Mouse (Mus musculus) heart, adult 2 months (tissue): Measurements from ENCODE around the gene Lrrc63. TPM values are rescaled to one million over a fixed set of nuclear protein-coding genes. Genes with fewer than 3 reads are reported as not detected.

Experiments used
- DNase-seq, 2 experiments: peaks; one replicate each; pipeline ENCODE4 v3.0.0; 2021
- H3K27ac ChIP-seq: fragments of 200-600 bp; 2 replicates; pipeline ENCODE4 v1.8.1; 2022
- H3K27me3 ChIP-seq: fragments of 200-500 bp; 2 replicates; pipeline ENCODE4 v1.6.1; 2012; ENCODE audit warnings: mild to moderate bottlenecking, low read length, inconsistent platforms, mixed read lengths; ENCODE audit not compliant: control insufficient read depth, insufficient read depth
- H3K36me3 ChIP-seq: fragments of 200-500 bp; 2 replicates; pipeline ENCODE4 v1.6.1; 2012; ENCODE audit warnings: low read length, inconsistent platforms; ENCODE audit not compliant: control insufficient read depth, insufficient read depth
- H3K4me1 ChIP-seq: fragments of 200-500 bp; 2 replicates; pipeline ENCODE4 v1.6.1; 2011; ENCODE audit warnings: low read length; ENCODE audit not compliant: control insufficient read depth, insufficient read depth
- H3K4me3 ChIP-seq: fragments of 200-600 bp; 2 replicates; pipeline ENCODE4 v1.8.1; 2022
- H3K79me2 ChIP-seq: fragments of 200-500 bp; replicated peaks from 2 replicates; pipeline ENCODE4 v1.6.1; 2012; ENCODE audit warnings: mild to moderate bottlenecking, inconsistent platforms, low read length, moderate library complexity, mixed read lengths; ENCODE audit not compliant: control insufficient read depth, insufficient read depth
- H3K9ac ChIP-seq: fragments of 200-500 bp; 2 replicates; pipeline ENCODE4 v1.6.1; 2012; ENCODE audit warnings: low read depth, mild to moderate bottlenecking, control low read depth, inconsistent platforms, low read length, mixed read lengths
- CTCF ChIP-seq: fragments of 200-600 bp; IDR thresholded peaks from 2 replicates; pipeline ENCODE4 v1.8.1; 2022; ENCODE audit warnings: antibody characterized with exemption, mild to moderate bottlenecking, moderate library complexity
- EP300 ChIP-seq: fragments of 200-500 bp; IDR thresholded peaks from 2 replicates; pipeline ENCODE4 v1.6.1; 2011; ENCODE audit warnings: low read depth, low read length, control low read depth; ENCODE audit not compliant: insufficient read depth
- POLR2A ChIP-seq: fragments of 200-500 bp; IDR thresholded peaks from 2 replicates; pipeline ENCODE4 v1.6.1; 2011; ENCODE audit warnings: mild to moderate bottlenecking, low read depth, low read length, control low read depth; ENCODE audit not compliant: insufficient read depth
- WGBS: fragments of 180-500 bp; shearing (Covaris S2); methylation state at CpG from one replicate; pipeline ENCODE4 v1.1.7; 2018; 5-methylcytosine and 5-hydroxymethylcytosine counted together
- intact Hi-C: fragments of 180-260 bp; cut with DNase I; formaldehyde crosslinking; loops from one replicate; pipeline ENCODE4 v1.15.1; 2025
- polyA plus RNA-seq: library from polyadenylated mRNA; depleted of rRNA; stranded (reverse); fragments of >200 nt; gene quantifications from 2 replicates; pipeline ENCODE4 v1.2.3, GENCODE M21; 2012
- total RNA-seq, 2 experiments: library from RNA; stranded (reverse); gene quantifications; 2 replicates each; pipeline ENCODE4 v1.2.3; 2021

The Lrrc63 gene
- total and polyA plus RNA-seq, 3 experiments: 0.04 TPM; not detected in 2

DNA sequence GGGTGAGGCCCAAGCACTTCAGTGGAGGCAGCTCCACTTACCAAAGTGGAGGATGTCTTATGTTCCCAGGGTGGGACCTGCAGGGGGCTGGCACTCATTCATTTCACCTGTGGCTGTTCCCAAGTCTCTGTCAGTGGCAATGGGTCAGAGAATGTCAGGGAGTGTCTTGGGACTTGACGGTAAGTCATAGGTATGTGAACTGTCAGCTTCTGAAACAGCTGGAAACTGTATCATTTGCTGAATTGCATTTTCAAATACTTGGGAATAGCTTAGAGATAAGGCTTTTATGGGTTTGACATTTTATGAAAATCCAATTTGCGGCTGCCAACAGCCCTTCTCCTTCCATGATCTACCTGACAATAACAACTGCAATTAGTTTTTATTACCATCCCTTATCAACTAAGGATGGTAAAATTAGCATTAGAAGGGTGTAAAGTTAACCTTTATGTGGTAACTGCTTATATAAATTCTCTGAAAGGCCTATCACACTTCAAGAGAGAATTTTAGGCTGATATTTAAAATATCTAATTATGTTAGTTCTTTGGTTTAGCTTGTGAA is 35.0 kb upstream of the Lrrc63 start:
- no peaks in the 10 kb centered on the region for H3K36me3 ChIP-seq
- 79% methylated on average over 2 of the region's 2 CpGs for WGBS
- no peak overlapping the region for H3K9ac ChIP-seq
- no peaks in the 10 kb centered on the region for H3K27me3 ChIP-seq
- H3K4me1 ChIP-seq: no peaks in the 10 kb centered on the region
- DNase-seq: no peak
- H3K79me2 ChIP-seq: no peaks in the 10 kb centered on the region
- no peak for TF ChIP-seq CTCF
- no peak for TF ChIP-seq POLR2A
- intact Hi-C loops: no loop called here
- H3K27ac ChIP-seq: no peak overlapping the region
- no peak overlapping the region for H3K4me3 ChIP-seq

DNA sequence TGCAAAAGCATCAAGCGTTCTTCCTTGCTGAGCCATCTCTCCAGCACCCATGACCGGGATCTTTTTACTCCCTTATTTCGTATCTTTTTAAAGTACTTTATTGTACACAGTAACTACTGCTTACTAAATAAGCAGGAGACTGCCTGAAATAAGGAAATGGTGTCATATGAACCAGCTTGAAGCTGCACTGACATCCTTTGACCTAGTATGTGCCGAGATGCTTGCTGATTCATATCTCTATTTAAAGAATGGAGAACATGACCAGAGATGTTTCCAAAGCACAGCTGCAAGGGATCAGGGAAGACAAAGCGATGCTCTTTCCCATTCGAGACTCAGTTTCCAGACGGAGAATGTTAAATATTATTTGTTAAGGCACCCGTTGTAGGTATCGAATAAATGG is 33.7 kb upstream of the Lrrc63 start:
- Histone ChIP-seq H3K79me2 (no peaks in the 10 kb centered on the region), H3K27ac (no peak overlapping the region), H3K4me3 (no peak overlapping the region), H3K4me1 (no peaks in the 10 kb centered on the region), H3K9ac (no peak overlapping the region), H3K27me3 (no peaks in the 10 kb centered on the region), H3K36me3 (no peaks in the 10 kb centered on the region)
- WGBS: 86% methylated on average over 9 of the region's 9 CpGs
- no peak for DNase-seq
- TF ChIP-seq POLR2A: no peak
- TF ChIP-seq CTCF: no peak
- no peak for TF ChIP-seq EP300
- intact Hi-C loops: no loop called here

DNA sequence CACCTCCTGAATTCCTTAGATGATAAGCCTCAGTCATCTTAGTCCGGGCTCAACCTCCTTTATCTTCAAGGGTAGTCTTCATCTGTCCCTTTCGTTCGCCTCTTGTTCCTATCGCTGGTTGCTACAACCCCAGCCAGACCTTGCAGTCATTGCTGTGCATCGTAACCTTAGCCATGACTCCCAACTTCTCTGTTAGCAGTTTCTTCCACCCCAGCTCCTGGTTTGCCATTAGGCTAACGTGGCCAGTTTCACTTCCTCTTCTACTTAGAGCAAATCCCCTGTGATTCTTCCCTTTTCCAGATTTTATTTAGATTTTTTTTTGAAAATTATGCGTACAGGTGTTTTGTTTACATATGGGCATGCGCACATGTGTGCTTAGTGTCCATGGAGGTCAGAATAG is 33.2 kb upstream of the Lrrc63 start:
- Histone ChIP-seq H3K27ac (no peak overlapping the region; the same call in 1 of the 2 replicates), H3K79me2 (no peaks in the 10 kb centered on the region), H3K36me3 (no peaks in the 10 kb centered on the region), H3K27me3 (no peaks in the 10 kb centered on the region), H3K9ac (no peak overlapping the region), H3K4me3 (no peak overlapping the region), H3K4me1 (no peaks in the 10 kb centered on the region)
- intact Hi-C loops: no loop called here
- no peak for TF ChIP-seq EP300
- TF ChIP-seq POLR2A: no peak
- no peak for TF ChIP-seq CTCF
- 85% methylated on average over 8 of the region's 8 CpGs for WGBS
- no peak for DNase-seq

DNA sequence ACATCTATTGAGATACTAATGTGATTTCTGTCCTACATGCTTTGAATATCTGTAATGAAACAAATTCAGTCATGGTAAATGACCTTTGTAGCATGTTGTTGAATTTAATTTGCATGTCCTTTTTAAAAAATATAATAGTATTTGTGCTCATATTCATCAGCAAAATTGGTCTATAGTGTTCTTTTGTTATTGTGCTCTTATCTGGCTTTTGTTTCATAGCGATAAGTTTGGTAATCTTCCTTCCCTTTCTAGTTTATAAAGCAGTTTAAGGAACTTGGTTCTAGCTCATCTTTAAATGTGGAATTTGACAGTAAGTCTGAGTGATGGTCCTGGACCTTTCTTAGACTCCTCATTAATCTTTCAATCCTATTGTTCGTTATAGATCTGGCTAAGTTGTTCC is 28.7 kb upstream of the Lrrc63 start:
- Histone ChIP-seq H3K9ac (no peak overlapping the region), H3K27me3 (no peaks in the 10 kb centered on the region), H3K27ac (no peak overlapping the region), H3K79me2 (no peaks in the 10 kb centered on the region), H3K4me3 (no peak overlapping the region), H3K4me1 (no peaks in the 10 kb centered on the region), H3K36me3 (no peaks in the 10 kb centered on the region)
- DNase-seq: no peak
- WGBS: 78% methylated on average over 2 of the region's 2 CpGs
- no peak for TF ChIP-seq EP300
- no peak for TF ChIP-seq CTCF
- no peak for TF ChIP-seq POLR2A
- intact Hi-C loops: no loop called here

GRCm38 (mm10) chr14:75154481-75154880 is 23.8 kb upstream of the Lrrc63 start:
- Histone ChIP-seq H3K4me3 (no peak overlapping the region), H3K27ac (no peak overlapping the region), H3K27me3 (no peaks in the 10 kb centered on the region), H3K4me1 (no peaks in the 10 kb centered on the region), H3K9ac (no peak overlapping the region), H3K36me3 (no peaks in the 10 kb centered on the region), H3K79me2 (no peaks in the 10 kb centered on the region)
- 77% methylated on average over 8 of the region's 8 CpGs for WGBS
- intact Hi-C loops: no loop called here
- no peak for DNase-seq
- TF ChIP-seq EP300 (no peak), CTCF (no peak), POLR2A (no peak)

- H3K9ac ChIP-seq: no peak overlapping the region
- no peak overlapping the region for H3K27ac ChIP-seq
- H3K36me3 ChIP-seq: no peaks in the 10 kb centered on the region
- H3K4me1 ChIP-seq: no peaks in the 10 kb centered on the region
- no peak overlapping the region for H3K4me3 ChIP-seq
- WGBS: 56% methylated on average over 3 of the region's 3 CpGs
- DNase-seq: no peak
- H3K27me3 ChIP-seq: no peaks in the 10 kb centered on the region
- no peaks in the 10 kb centered on the region for H3K79me2 ChIP-seq
- intact Hi-C loops: no loop called here
- no peak for TF ChIP-seq POLR2A
- no peak for TF ChIP-seq CTCF
- no peak for TF ChIP-seq EP300
These were observed 20.5 kb upstream of the Lrrc63 start for GRCm38 (mm10) chr14:75151146-75151545.
